Mouse (Mus musculus) CH12.LX (cell line): ENCODE results near the gene Phf20. TPM values are rescaled to one million over a fixed set of nuclear protein-coding genes. Genes with fewer than 3 reads are reported as not detected.
A peak's percentile ranks its signal among the peaks of the same experiment; 100 is the strongest.

Experiments used
- DNase-seq: peaks from one replicate; pipeline ENCODE4 v3.0.0-alpha.2; 2013; ENCODE audit errors: extremely low read depth
- H3K27ac ChIP-seq: 2 replicates; pipeline ENCODE4 v1.5.1; 2012; ENCODE audit warnings: low read depth, mild to moderate bottlenecking, control low read depth, moderate library complexity; ENCODE audit not compliant: insufficient read depth
- H3K27me3 ChIP-seq: replicated peaks from 2 replicates; pipeline ENCODE3; 2012; ENCODE audit warnings: inconsistent platforms
- H3K36me3 ChIP-seq, 2 experiments: replicated peaks in 1 of 2; 2 replicates each; pipeline versions ENCODE3 to v1.6.1; 2012; ENCODE audit warnings: inconsistent platforms in 1 of 2, low read length in 1 of 2, mild to moderate bottlenecking in 1 of 2, mixed read lengths in 1 of 2, moderate library complexity in 1 of 2; ENCODE audit not compliant: control insufficient read depth in 1 of 2, insufficient read depth in 1 of 2
- H3K4me1 ChIP-seq, 2 experiments: 2 replicates each; pipeline ENCODE4 v1.6.1; 2012; ENCODE audit warnings: inconsistent platforms in 1 of 2, moderate library complexity in 1 of 2; ENCODE audit not compliant: insufficient read depth in 2 of 2, control insufficient read depth in 1 of 2
- H3K4me2 ChIP-seq: 2 replicates; pipeline ENCODE4 v1.6.1; 2012; ENCODE audit warnings: low read depth, mild to moderate bottlenecking, control low read depth; ENCODE audit not compliant: poor library complexity, insufficient read depth, severe bottlenecking
- H3K4me3 ChIP-seq, 3 experiments: fragments of 150-350 bp in 1 of 3; sonication (generic) in 1 of 3; replicated peaks in 1 of 3; 2 replicates each; pipeline versions ENCODE3 to v1.5.1; 2011 to 2012; ENCODE audit warnings: low read depth in 2 of 3, low read length in 2 of 3, mild to moderate bottlenecking in 2 of 3, moderate library complexity in 2 of 3, control low read depth in 1 of 3, improper control_type of control experiment in 1 of 3, inconsistent platforms in 1 of 3, mixed read lengths in 1 of 3; ENCODE audit not compliant: poor library complexity in 1 of 3
- H3K79me2 ChIP-seq: replicated peaks from 2 replicates; pipeline ENCODE4 v1.6.1; 2012; ENCODE audit warnings: mild to moderate bottlenecking, moderate library complexity; ENCODE audit not compliant: control insufficient read depth, poor library complexity, insufficient read depth, severe bottlenecking; ENCODE audit errors: extremely low read depth
- H3K9ac ChIP-seq: 2 replicates; pipeline ENCODE4 v1.6.1; 2012; ENCODE audit warnings: low read depth, mild to moderate bottlenecking, control low read depth, moderate library complexity; ENCODE audit not compliant: insufficient read depth
- H3K9me3 ChIP-seq: replicated peaks from 2 replicates; pipeline ENCODE3; 2012; ENCODE audit warnings: low read length, inconsistent platforms, mixed read lengths
- BHLHE40 ChIP-seq: IDR thresholded peaks from 2 replicates; pipeline ENCODE4 v1.6.1; 2011; ENCODE audit warnings: mild to moderate bottlenecking, low read depth, low read length, improper control_type of control experiment
- CHD1 ChIP-seq: IDR thresholded peaks from 2 replicates; pipeline ENCODE4 v1.6.1; 2012; ENCODE audit warnings: low read depth, low read length, improper control_type of control experiment, inconsistent platforms
- CHD2 ChIP-seq: IDR thresholded peaks from 2 replicates; pipeline ENCODE4 v1.6.1; 2011; ENCODE audit warnings: low read length, improper control_type of control experiment
- CTCF ChIP-seq, 2 experiments: IDR thresholded peaks in 1 of 2; conservative IDR thresholded peaks in 1 of 2; 2 replicates each; pipeline ENCODE4 v1.5.1; 2011 to 2012; ENCODE audit warnings: low read depth in 2 of 2, low read length in 2 of 2, improper control_type of control experiment in 1 of 2, inconsistent platforms in 1 of 2, mild to moderate bottlenecking in 1 of 2, moderate library complexity in 1 of 2
- E2F4 ChIP-seq: IDR thresholded peaks from 2 replicates; pipeline ENCODE4 v1.6.1; 2011; ENCODE audit warnings: low read depth, low read length, improper control_type of control experiment; ENCODE audit not compliant: insufficient replicate concordance
- EP300 ChIP-seq: IDR thresholded peaks from 2 replicates; pipeline ENCODE4 v1.6.1; 2011; ENCODE audit warnings: low read length, improper control_type of control experiment
- HCFC1 ChIP-seq: IDR thresholded peaks from 2 replicates; pipeline ENCODE4 v1.6.1; 2012; ENCODE audit warnings: low read depth, mild to moderate bottlenecking, inconsistent platforms, low read length, improper control_type of control experiment
- IRF4 ChIP-seq: IDR thresholded peaks from 2 replicates; pipeline ENCODE4 v1.6.1; 2014; ENCODE audit warnings: low read depth, mild to moderate bottlenecking, inconsistent platforms, low read length, improper control_type of control experiment
- JUND ChIP-seq: conservative IDR thresholded peaks from 2 replicates; pipeline ENCODE4 v1.6.1; 2011; ENCODE audit warnings: low read depth, low read length, improper control_type of control experiment
- KAT2A ChIP-seq: IDR thresholded peaks from 2 replicates; pipeline ENCODE4 v1.6.1; 2012; ENCODE audit warnings: low read length, improper control_type of control experiment, inconsistent platforms; ENCODE audit not compliant: insufficient replicate concordance
- MAX ChIP-seq: IDR thresholded peaks from 2 replicates; pipeline ENCODE4 v1.6.1; 2011; ENCODE audit warnings: low read length, improper control_type of control experiment
- MEF2A ChIP-seq: IDR thresholded peaks from 2 replicates; pipeline ENCODE4 v1.6.1; 2014; ENCODE audit warnings: low read depth, mild to moderate bottlenecking, inconsistent platforms, low read length, improper control_type of control experiment, borderline replicate concordance
- MXI1 ChIP-seq: IDR thresholded peaks from 2 replicates; pipeline ENCODE4 v1.6.1; 2011; ENCODE audit warnings: mild to moderate bottlenecking, low read depth, low read length, improper control_type of control experiment
- MYC ChIP-seq: IDR thresholded peaks from 2 replicates; pipeline ENCODE4 v1.6.1; 2011; ENCODE audit warnings: low read depth, mild to moderate bottlenecking, improper control_type of control experiment, low read length
- NELFE ChIP-seq: IDR thresholded peaks from 2 replicates; pipeline ENCODE4 v1.6.1; 2011; ENCODE audit warnings: low read depth, low read length, improper control_type of control experiment
- PAX5 ChIP-seq: IDR thresholded peaks from 2 replicates; pipeline ENCODE4 v1.6.1; 2012; ENCODE audit warnings: low read length, inconsistent platforms, mixed read lengths
- POLR2AphosphoS2 ChIP-seq: IDR thresholded peaks from 2 replicates; pipeline ENCODE4 v1.6.1; 2011; ENCODE audit warnings: low read depth, low read length, improper control_type of control experiment
- RAD21 ChIP-seq: IDR thresholded peaks from 2 replicates; pipeline ENCODE4 v1.6.1; 2011; ENCODE audit warnings: low read depth, mild to moderate bottlenecking, low read length, improper control_type of control experiment, moderate library complexity
- SIN3A ChIP-seq: IDR thresholded peaks from 2 replicates; pipeline ENCODE4 v1.6.1; 2012; ENCODE audit warnings: low read length, improper control_type of control experiment, inconsistent platforms
- TBP ChIP-seq: conservative IDR thresholded peaks from 2 replicates; pipeline ENCODE4 v1.6.1; 2011; ENCODE audit warnings: low read depth, low read length, improper control_type of control experiment
- TCF12 ChIP-seq: IDR thresholded peaks from 2 replicates; pipeline ENCODE4 v1.6.1; 2014; ENCODE audit warnings: low read depth, mild to moderate bottlenecking, inconsistent platforms, low read length, improper control_type of control experiment
- UBTF ChIP-seq: IDR thresholded peaks from 2 replicates; pipeline ENCODE4 v1.6.1; 2012; ENCODE audit warnings: low read depth, mild to moderate bottlenecking, inconsistent platforms, low read length, improper control_type of control experiment, moderate library complexity
- USF2 ChIP-seq: conservative IDR thresholded peaks from 2 replicates; pipeline ENCODE4 v1.6.1; 2011; ENCODE audit warnings: low read depth, low read length, improper control_type of control experiment
- ZC3H11A ChIP-seq: IDR thresholded peaks from 2 replicates; pipeline ENCODE4 v1.6.1; 2012; ENCODE audit warnings: low read depth, mild to moderate bottlenecking, inconsistent platforms, low read length, improper control_type of control experiment
- ZKSCAN1 ChIP-seq: IDR thresholded peaks from 2 replicates; pipeline ENCODE4 v1.6.1; 2012; ENCODE audit warnings: low read depth, inconsistent platforms, low read length, improper control_type of control experiment, borderline replicate concordance
- ZNF384 ChIP-seq: IDR thresholded peaks from 2 replicates; pipeline ENCODE4 v1.6.1; 2012; ENCODE audit warnings: low read depth, low read length, improper control_type of control experiment, inconsistent platforms
- dilution Hi-C: fragments of 300-500 bp; cut with MboI; formaldehyde crosslinking; loops from 2 replicates; pipeline ENCODE4 v1.14.3; 2020; ENCODE audit warnings: low sequenced_read_pairs; ENCODE audit not compliant: extremely low pct_unique_long_range_greater_than_20kb, extremely low pct_ligation_motif_present
- in situ Hi-C: fragments of 300-500 bp; cut with MboI; formaldehyde crosslinking; loops from 3 replicates; pipeline ENCODE4 v1.14.3; 2019; ENCODE audit warnings: low sequenced_read_pairs, low pct_ligation_motif_present, low pct_unique_long_range_greater_than_20kb, mixed read lengths
- polyA plus RNA-seq: library from polyadenylated mRNA; unstranded; fragments of >175 nt; gene quantifications from 2 replicates; pipeline ENCODE4 v1.2.1, GENCODE M21; 2012; ENCODE audit warnings: low read depth; ENCODE audit not compliant: insufficient read length
- total RNA-seq, 2 experiments: library from RNA; depleted of rRNA; stranded (reverse); fragments of 300-350 nt in 1 of 2; fragments of >200 nt in 1 of 2; gene quantifications; 2 replicates each; pipeline ENCODE4 v1.2.3; 2012 to 2014

The Phf20 gene
- total and polyA plus RNA-seq, 3 experiments: 11.7 to 17.6 (median 13.3) TPM

- H3K27ac ChIP-seq: peak overlapping the region; percentile 13; the same call in 1 of the 2 replicates
- H3K79me2 ChIP-seq: no peaks in the 10 kb centered on the region
- H3K4me3 ChIP-seq: no peak overlapping the region
- no peaks in the 10 kb centered on the region for H3K9me3 ChIP-seq
- dilution Hi-C loops: no loop called here
- H3K4me2 ChIP-seq: peak overlapping the region; percentile 39; the same call in 1 of the 2 replicates
- peaks cover 15 to 58% of the 10 kb centered on the region in 2 experiments for H3K4me1 ChIP-seq
- H3K27me3 ChIP-seq: no peaks in the 10 kb centered on the region
- TF ChIP-seq JUND (no peak), HCFC1 (no peak), EP300 (peak; percentile 63), ZKSCAN1 (no peak), MYC (no peak), CTCF (conservative IDR thresholded peaks at IDR 0.05 in 1 of 2, IDR thresholded peaks at IDR 0.05 in 1 of 2; ENCODE audit: low read depth in 2 of 2, low read length in 2 of 2) (no peak), TCF12 (no peak), MXI1 (no peak), UBTF (no peak), E2F4 (no peak), MAX (no peak), RAD21 (no peak), PAX5 (no peak), CHD1 (no peak), MEF2A (no peak), SIN3A (no peak), NELFE (no peak), ZC3H11A (no peak), TBP (no peak), KAT2A (no peak), IRF4 (0 out of 2 replicates have a peak, but pooled peaks have one; percentile 60), ZNF384 (no peak), POLR2AphosphoS2 (no peak), BHLHE40 (0 out of 2 replicates have a peak, but pooled peaks have one; percentile 33), USF2 (no peak), CHD2 (no peak)
- TF ChIP-seq, all 38 proteins: peak for 3
- in situ Hi-C loops: no loop called here
- Histone ChIP-seq H3K36me3 (peaks cover 16 to 67% of the 10 kb centered on the region in 2 experiments), H3K9ac (peak overlapping the region; percentile 28; the same call in 1 of the 2 replicates)
- DNase-seq: peak; percentile 63
Observed at GRCm38 (mm10) chr2:156263204-156263893, 67.1 kb downstream of the Phf20 start.
